Mouse (Mus musculus) midbrain, embryonic 10.5 days (tissue): Measurements from ENCODE around the gene Olfr1507. TPM values are rescaled to one million over a fixed set of nuclear protein-coding genes. Genes with fewer than 3 reads are reported as not detected.

Source experiments
- DNase-seq: peaks from one replicate; pipeline ENCODE4 v3.0.0-alpha.2; 2017; ENCODE audit warnings: low spot score
- H3K27ac ChIP-seq: fragments of 300-500 bp; sonication (generic); replicated peaks from 2 replicates; pipeline ENCODE4 v1.5.1; 2016; ENCODE audit warnings: mild to moderate bottlenecking
- H3K27me3 ChIP-seq: fragments of 300-500 bp; sonication (generic); 2 replicates; pipeline ENCODE4 v1.6.1; 2016; ENCODE audit warnings: low read depth, mild to moderate bottlenecking; ENCODE audit not compliant: poor library complexity, severe bottlenecking
- H3K36me3 ChIP-seq: fragments of 300-500 bp; sonication (generic); 2 replicates; pipeline ENCODE4 v1.6.1; 2016; ENCODE audit warnings: mild to moderate bottlenecking, moderate library complexity
- H3K4me1 ChIP-seq: fragments of 300-500 bp; sonication (generic); 2 replicates; pipeline ENCODE4 v1.6.1; 2016
- H3K4me3 ChIP-seq: fragments of 300-500 bp; sonication (generic); 2 replicates; pipeline ENCODE4 v1.5.1; 2016; ENCODE audit warnings: mild to moderate bottlenecking, moderate library complexity
- H3K9me3 ChIP-seq: fragments of 300-500 bp; sonication (generic); replicated peaks from 2 replicates; pipeline ENCODE4 v1.6.1; 2016; ENCODE audit warnings: mild to moderate bottlenecking
- WGBS: fragments of 180-500 bp; shearing (Covaris S2); methylation state at CpG from one replicate; pipeline ENCODE4 v1.1.7; 2016; 5-methylcytosine and 5-hydroxymethylcytosine counted together
- polyA plus RNA-seq: library from polyadenylated mRNA; unstranded; fragments of >200 nt; fragmentation: Nextera tagmentation; extraction: Ambion mirVana; gene quantifications from 2 replicates; pipeline ENCODE4 v1.2.1, GENCODE M21; 2016

Olfr1507 gene
- not detected in 2 replicates for polyA plus RNA-seq

- H3K4me3 ChIP-seq = no peak within 1 kb of the TSS
- WGBS = 88% methylated on average over 4 of the region's 4 CpGs
- DNase-seq = no peak
- H3K4me1 ChIP-seq = no peaks in the 10 kb centered on the region
- H3K36me3 ChIP-seq = no peaks in the 10 kb centered on the region
- H3K27me3 ChIP-seq = no peaks in the 10 kb centered on the region
- no peaks in the 10 kb centered on the region for H3K9me3 ChIP-seq
- H3K27ac ChIP-seq = no peak within 1 kb of the TSS
Observed at GRCm38 (mm10) chr14:52495516-52495915, at the start of gene Olfr1507. TSS of gene Olfr1507 (minus strand) at chr14:52495749.

GRCm38 (mm10) chr14:52533336-52533735 lies 37.8 kb upstream of the Olfr1507 start:
- WGBS = 89% methylated on average over 1 of the region's 1 CpGs
- no peak overlapping the region for H3K27ac ChIP-seq

GRCm38 (mm10) chr14:52524952-52525351 lies 29.4 kb upstream of the Olfr1507 start:
- Histone ChIP-seq H3K4me1 (no peaks in the 10 kb centered on the region), H3K27me3 (no peaks in the 10 kb centered on the region), H3K36me3 (no peaks in the 10 kb centered on the region), H3K27ac (no peak overlapping the region), H3K9me3 (peaks cover 11% of the 10 kb centered on the region), H3K4me3 (no peak overlapping the region)
- DNase-seq = no peak
- 94% methylated on average over 1 of the region's 1 CpGs for WGBS

More at GRCm38 (mm10) chr14:52533336-52533735, 37.8 kb upstream of the Olfr1507 start:
- H3K36me3 ChIP-seq = no peaks in the 10 kb centered on the region
- H3K9me3 ChIP-seq = peaks cover 11% of the 10 kb centered on the region; the same call in 1 of the 2 replicates
- H3K4me1 ChIP-seq = no peaks in the 10 kb centered on the region
- no peaks in the 10 kb centered on the region for H3K27me3 ChIP-seq
- no peak for DNase-seq
- H3K4me3 ChIP-seq = no peak overlapping the region

- H3K4me3 ChIP-seq = no peak within 1 kb of the TSS
- 73% methylated on average over 2 of the region's 2 CpGs for WGBS
- no peaks in the 10 kb centered on the region for H3K9me3 ChIP-seq
- H3K4me1 ChIP-seq = no peaks in the 10 kb centered on the region
- H3K27ac ChIP-seq = no peak within 1 kb of the TSS
- H3K27me3 ChIP-seq = no peaks in the 10 kb centered on the region
- no peaks in the 10 kb centered on the region for H3K36me3 ChIP-seq
- no peak for DNase-seq
Observed at GRCm38 (mm10) chr14:52467395-52467794, 28.2 kb downstream of the Olfr1507 start, which contains the start of gene Olfr1508. TSS of gene Olfr1508 (minus strand) at chr14:52467495.

- Histone ChIP-seq H3K4me3 (no peak overlapping the region), H3K4me1 (no peaks in the 10 kb centered on the region), H3K27ac (no peak overlapping the region), H3K36me3 (no peaks in the 10 kb centered on the region), H3K9me3 (no peaks in the 10 kb centered on the region), H3K27me3 (no peaks in the 10 kb centered on the region)
- no peak for DNase-seq
- 88% methylated on average over 1 of the region's 1 CpGs for WGBS
Observed at GRCm38 (mm10) chr14:52465738-52466137, 29.8 kb downstream of the Olfr1507 start.

- H3K4me3 ChIP-seq = no peak overlapping the region
- no peak for DNase-seq
- H3K4me1 ChIP-seq = no peaks in the 10 kb centered on the region
- H3K27me3 ChIP-seq = no peaks in the 10 kb centered on the region
- H3K9me3 ChIP-seq = no peaks in the 10 kb centered on the region; the same call in 1 of the 2 replicates
- no peak overlapping the region for H3K27ac ChIP-seq
- no peaks in the 10 kb centered on the region for H3K36me3 ChIP-seq
Observed at GRCm38 (mm10) chr14:52461928-52462327, 33.6 kb downstream of the Olfr1507 start.

- Histone ChIP-seq H3K36me3 (no peaks in the 10 kb centered on the region), H3K4me1 (no peaks in the 10 kb centered on the region), H3K27ac (no peak overlapping the region), H3K9me3 (no peaks in the 10 kb centered on the region), H3K4me3 (no peak overlapping the region), H3K27me3 (no peaks in the 10 kb centered on the region)
- 90% methylated on average over 8 of the region's 8 CpGs for WGBS
- DNase-seq = no peak
Observed at GRCm38 (mm10) chr14:52451138-52451537, 44.4 kb downstream of the Olfr1507 start.

- Histone ChIP-seq H3K36me3 (no peaks in the 10 kb centered on the region), H3K4me3 (no peak within 1 kb of the TSS), H3K4me1 (no peaks in the 10 kb centered on the region), H3K27me3 (no peaks in the 10 kb centered on the region), H3K9me3 (no peaks in the 10 kb centered on the region), H3K27ac (no peak within 1 kb of the TSS)
- DNase-seq = no peak
Observed at GRCm38 (mm10) chr14:52442690-52443089, 52.9 kb downstream of the Olfr1507 start, which contains the start of gene Olfr1509. TSS of gene Olfr1509 (plus strand) at chr14:52442990.

Other genes with a start within 250 kb of the Olfr1507 start
- gene Chd8, start 238.0 kb downstream of the Olfr1507 start, polyA plus RNA-seq = 38.9 and 49.7 TPM in 2 replicates
- 50.1 and 56.1 TPM in 2 replicates for gene Tox4, start 216.6 kb downstream of the Olfr1507 start, polyA plus RNA-seq
- gene Rab2b, start 216.2 kb downstream of the Olfr1507 start, polyA plus RNA-seq = 27.5 and 39.0 TPM in 2 replicates
- gene Mettl3, start 190.6 kb downstream of the Olfr1507 start, polyA plus RNA-seq = 60.5 and 63.8 TPM in 2 replicates
- gene Sall2, start 167.0 kb downstream of the Olfr1507 start, polyA plus RNA-seq = 82.4 and 90.2 TPM in 2 replicates
- gene Olfr1513, start 139.3 kb downstream of the Olfr1507 start, polyA plus RNA-seq = not detected in 2 replicates
- not detected in 2 replicates for gene Olfr1512, start 116.6 kb downstream of the Olfr1507 start, polyA plus RNA-seq
- 0.21 TPM in 1 of 2 replicates, not detected in the other for gene Olfr1511, start 98.4 kb downstream of the Olfr1507 start, polyA plus RNA-seq
- gene Olfr1510, start 81.4 kb downstream of the Olfr1507 start, polyA plus RNA-seq = not detected in 2 replicates
- not detected in 2 replicates for gene Olfr1509, start 52.8 kb downstream of the Olfr1507 start, polyA plus RNA-seq
- not detected in 2 replicates for gene Olfr1508, start 28.3 kb downstream of the Olfr1507 start, polyA plus RNA-seq